Mouse (Mus musculus) MEL (cell line): ENCODE measurements at regions not wholly inside any gene's neighbourhood (a gene's known extent, or its start where the extent isn't known, plus 50 kb on each side); places are given as distances from the start of the nearest gene placed in this dataset.

Experiments
- DNase-seq: peaks from one replicate; pipeline ENCODE4 v3.0.0; 2011; ENCODE audit warnings: low read depth, low spot score
- H3K27ac ChIP-seq: 2 replicates; pipeline ENCODE4 v1.5.1; 2012; ENCODE audit warnings: low read depth, mild to moderate bottlenecking, control low read depth, low read length, moderate library complexity; ENCODE audit not compliant: control insufficient read depth
- H3K27me3 ChIP-seq, 2 experiments: fragments of 150-350 bp in 1 of 2; sonication (generic) in 1 of 2; 2 replicates each; pipeline ENCODE4 v1.6.1; 2012; ENCODE audit warnings: low read length in 2 of 2, mild to moderate bottlenecking in 2 of 2, improper control_type of control experiment in 1 of 2, moderate library complexity in 1 of 2; ENCODE audit not compliant: insufficient read depth in 2 of 2, control insufficient read depth in 1 of 2
- H3K36me3 ChIP-seq, 2 experiments: 2 replicates each; pipeline ENCODE4 v1.6.1; 2012 to 2014; ENCODE audit warnings: low read length in 2 of 2, improper control_type of control experiment in 1 of 2, inconsistent platforms in 1 of 2, mild to moderate bottlenecking in 1 of 2; ENCODE audit not compliant: insufficient read depth in 2 of 2, control insufficient read depth in 1 of 2
- H3K4me1 ChIP-seq, 2 experiments: fragments of 150-350 bp in 1 of 2; sonication (generic) in 1 of 2; 2 replicates each; pipeline ENCODE4 v1.6.1; 2012; ENCODE audit warnings: low read length in 2 of 2, improper control_type of control experiment in 1 of 2, mild to moderate bottlenecking in 1 of 2; ENCODE audit not compliant: insufficient read depth in 2 of 2, control insufficient read depth in 1 of 2
- H3K4me3 ChIP-seq, 2 experiments: fragments of 150-350 bp in 1 of 2; sonication (generic) in 1 of 2; 2 replicates each; pipeline ENCODE4 v1.5.1; 2012; ENCODE audit warnings: low read depth in 2 of 2, low read length in 2 of 2, mild to moderate bottlenecking in 2 of 2, moderate library complexity in 2 of 2, control low read depth in 1 of 2, improper control_type of control experiment in 1 of 2; ENCODE audit not compliant: control insufficient read depth in 1 of 2, insufficient read depth in 1 of 2
- H3K79me2 ChIP-seq: 2 replicates; pipeline ENCODE4 v1.6.1; 2012; ENCODE audit warnings: mild to moderate bottlenecking, low read length, moderate library complexity; ENCODE audit not compliant: control insufficient read depth, poor library complexity, insufficient read depth
- H3K9ac ChIP-seq: 2 replicates; pipeline ENCODE4 v1.6.1; 2012; ENCODE audit warnings: low read depth, mild to moderate bottlenecking, control low read depth, low read length, moderate library complexity; ENCODE audit not compliant: control insufficient read depth, poor library complexity, severe bottlenecking
- H3K9me3 ChIP-seq: fragments of 150-350 bp; sonication (generic); replicated peaks from 2 replicates; pipeline ENCODE4 v1.6.1; 2012; ENCODE audit warnings: mild to moderate bottlenecking, low read length, improper control_type of control experiment, moderate library complexity; ENCODE audit not compliant: insufficient read depth
- E2F4 ChIP-seq: IDR thresholded peaks from 2 replicates; pipeline ENCODE4 v1.6.1; 2011; ENCODE audit warnings: low read depth, low read length, improper control_type of control experiment, borderline replicate concordance
- EP300 ChIP-seq, 2 experiments: IDR thresholded peaks; 2 replicates each; pipeline ENCODE4 v1.6.1; 2011; ENCODE audit warnings: improper control_type of control experiment in 2 of 2, low read length in 2 of 2, low read depth in 1 of 2, mild to moderate bottlenecking in 1 of 2
- ETS1 ChIP-seq: IDR thresholded peaks from 2 replicates; pipeline ENCODE4 v1.6.1; 2012; ENCODE audit warnings: low read depth, mild to moderate bottlenecking, inconsistent platforms, low read length, improper control_type of control experiment, moderate library complexity
- JUND ChIP-seq: IDR thresholded peaks from 2 replicates; pipeline ENCODE4 v1.6.1; 2011; ENCODE audit warnings: low read depth, mild to moderate bottlenecking, improper control_type of control experiment, low read length
- KAT2A ChIP-seq: conservative IDR thresholded peaks from 2 replicates; pipeline ENCODE4 v1.6.1; 2012; ENCODE audit warnings: low read depth, low read length, improper control_type of control experiment, inconsistent platforms
- MAX ChIP-seq: IDR thresholded peaks from 2 replicates; pipeline ENCODE4 v1.6.1; 2011; ENCODE audit warnings: low read length, improper control_type of control experiment
- MEF2A ChIP-seq: IDR thresholded peaks from 2 replicates; pipeline ENCODE4 v1.6.1; 2014; ENCODE audit warnings: low read depth, mild to moderate bottlenecking, inconsistent platforms, low read length, improper control_type of control experiment; ENCODE audit not compliant: poor library complexity, insufficient replicate concordance, severe bottlenecking; ENCODE audit errors: extremely low read depth
- MYB ChIP-seq: IDR thresholded peaks from 2 replicates; pipeline ENCODE4 v1.6.1; 2011; ENCODE audit warnings: mild to moderate bottlenecking, low read depth, low read length, improper control_type of control experiment
- POLR2A ChIP-seq, 2 experiments: IDR thresholded peaks; 2 replicates each; pipeline ENCODE4 v1.6.1; 2011 to 2012; ENCODE audit warnings: low read length in 2 of 2, mild to moderate bottlenecking in 2 of 2, control low read depth in 1 of 2, improper control_type of control experiment in 1 of 2, low read depth in 1 of 2, moderate library complexity in 1 of 2; ENCODE audit not compliant: control insufficient read depth in 1 of 2, insufficient read depth in 1 of 2, poor library complexity in 1 of 2
- POLR2AphosphoS2 ChIP-seq: IDR thresholded peaks from 2 replicates; pipeline ENCODE4 v1.6.1; 2011; ENCODE audit warnings: low read length, improper control_type of control experiment
- RCOR1 ChIP-seq: IDR thresholded peaks from 2 replicates; pipeline ENCODE4 v1.6.1; 2012; ENCODE audit warnings: low read depth, mild to moderate bottlenecking, inconsistent platforms, low read length, improper control_type of control experiment
- SMC3 ChIP-seq: IDR thresholded peaks from 2 replicates; pipeline ENCODE4 v1.6.1; 2011; ENCODE audit warnings: low read depth, low read length, improper control_type of control experiment
- TCF12 ChIP-seq: IDR thresholded peaks from 2 replicates; pipeline ENCODE4 v1.6.1; 2014; ENCODE audit warnings: low read depth, mild to moderate bottlenecking, inconsistent platforms, low read length, improper control_type of control experiment, moderate library complexity
- USF1 ChIP-seq: IDR thresholded peaks from 2 replicates; pipeline ENCODE4 v1.6.1; 2014; ENCODE audit warnings: low read depth, mild to moderate bottlenecking, inconsistent platforms, low read length, improper control_type of control experiment, moderate library complexity
- ZC3H11A ChIP-seq: IDR thresholded peaks from 2 replicates; pipeline ENCODE4 v1.6.1; 2012; ENCODE audit warnings: low read depth, mild to moderate bottlenecking, inconsistent platforms, low read length, improper control_type of control experiment
- ZKSCAN1 ChIP-seq: IDR thresholded peaks from 2 replicates; pipeline ENCODE4 v1.6.1; 2012; ENCODE audit warnings: low read depth, mild to moderate bottlenecking, inconsistent platforms, low read length, improper control_type of control experiment, moderate library complexity

DNA sequence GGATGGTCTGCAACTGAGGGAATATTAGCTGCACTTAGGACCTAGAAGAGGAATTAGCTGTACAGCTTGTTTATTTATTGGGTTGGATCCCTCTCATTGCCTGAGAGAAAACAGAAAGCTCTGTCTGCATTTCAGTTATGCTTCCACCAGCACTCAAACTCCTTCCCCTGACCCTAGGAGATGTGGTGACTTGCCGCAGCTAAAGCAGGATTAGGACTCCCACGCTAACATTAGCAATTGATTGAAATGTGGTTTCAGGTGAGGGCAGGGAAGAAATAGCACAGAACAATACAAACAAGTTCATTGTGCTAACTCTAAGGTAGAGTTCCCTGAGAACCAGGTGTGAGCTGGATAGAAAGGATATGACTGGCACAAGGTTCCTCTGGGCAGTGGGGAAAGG lies 496.9 kb upstream of the Btbd3 start:
- no peaks in the 10 kb centered on the region for H3K79me2 ChIP-seq
- no peak for TF ChIP-seq ZKSCAN1
- TF ChIP-seq ETS1: no peak
- no peak for TF ChIP-seq SMC3
- TF ChIP-seq, all 39 proteins: peak for 0
- no peaks in the 10 kb centered on the region for H3K27me3 ChIP-seq
- no peak overlapping the region for H3K9ac ChIP-seq
- H3K4me3 ChIP-seq: no peak overlapping the region
- H3K27ac ChIP-seq: no peak overlapping the region
- H3K36me3 ChIP-seq: no peaks in the 10 kb centered on the region
- H3K9me3 ChIP-seq: no peaks in the 10 kb centered on the region
- DNase-seq: no peak
- no peaks in the 10 kb centered on the region for H3K4me1 ChIP-seq

DNA sequence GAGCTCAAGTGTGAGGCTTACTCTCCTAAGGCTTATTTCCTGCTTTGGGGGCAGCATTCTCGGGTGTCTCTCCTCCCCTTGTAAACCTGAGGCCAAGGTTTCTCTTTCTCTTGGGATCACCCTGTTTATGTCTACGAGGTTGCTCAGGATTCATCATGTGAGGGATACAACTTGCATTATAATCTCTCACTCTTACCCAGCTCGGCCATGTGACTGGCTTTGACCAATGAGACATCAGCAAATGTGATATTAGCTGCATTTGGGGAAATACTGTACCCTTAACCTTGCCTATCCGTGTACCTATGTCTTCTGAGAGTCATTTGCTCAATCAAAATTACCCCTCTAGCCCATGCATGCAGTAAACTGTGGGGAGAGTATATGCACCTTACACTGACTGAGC lies 498.0 kb upstream of the Btbd3 start:
- Histone ChIP-seq H3K27me3 (no peaks in the 10 kb centered on the region), H3K9ac (no peak overlapping the region), H3K9me3 (no peaks in the 10 kb centered on the region), H3K4me1 (no peaks in the 10 kb centered on the region), H3K79me2 (no peaks in the 10 kb centered on the region), H3K27ac (no peak overlapping the region), H3K4me3 (no peak overlapping the region), H3K36me3 (no peaks in the 10 kb centered on the region)
- TF ChIP-seq TCF12 (no peak), ZKSCAN1 (no peak), POLR2AphosphoS2 (no peak), JUND (no peak), KAT2A (no peak), E2F4 (no peak), MYB (no peak), RCOR1 (no peak), EP300 (IDR thresholded peaks at IDR 0.05; ENCODE audit: low read depth in 1 of 2, low read length in 2 of 2) (no peak), MAX (no peak), MEF2A (no peak), USF1 (no peak), POLR2A (IDR thresholded peaks at IDR 0.05; ENCODE audit: control insufficient read depth in 1 of 2, insufficient read depth in 1 of 2, low read depth in 1 of 2, low read length in 2 of 2, poor library complexity in 1 of 2) (no peak), ZC3H11A (no peak)
- DNase-seq: no peak
